Mouse (Mus musculus): ENCODE measurements at regions not wholly inside any gene's neighbourhood (a gene's known extent, or its start where the extent isn't known, plus 50 kb on each side); places are given as distances from the start of the nearest gene placed in this dataset.

DNA sequence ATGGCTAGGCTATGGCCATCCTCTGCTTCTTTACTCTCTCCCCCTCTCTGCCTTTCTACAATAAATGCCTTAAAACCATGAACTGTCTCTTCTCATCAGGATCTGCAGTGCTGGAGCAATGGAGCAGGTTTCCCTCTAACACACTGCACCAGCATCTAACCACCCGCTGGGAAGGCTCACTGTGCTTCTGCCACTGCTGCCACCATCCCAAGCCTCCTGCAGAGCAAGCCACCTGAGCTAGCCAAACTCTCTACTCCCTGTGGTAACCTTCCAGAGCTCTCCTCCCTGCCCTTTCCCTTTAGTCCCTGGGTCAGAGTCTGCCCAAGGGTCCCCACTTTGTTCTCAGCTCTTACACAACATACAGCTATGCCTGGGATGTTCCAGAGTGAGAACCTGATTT, 107.3 kb upstream of the 4933402E13Rik start:
- H3K4me1 ChIP-seq (ENCODE audit: control insufficient read depth, insufficient read depth, low read length): no peaks in the 10 kb centered on the region
- TF ChIP-seq POLR2A (IDR thresholded peaks at IDR 0.05; ENCODE audit: insufficient read depth, low read depth, low read length) (no peak), EP300 (IDR thresholded peaks at IDR 0.05; ENCODE audit: insufficient read depth, low read depth, low read length) (no peak), CTCF (IDR thresholded peaks at IDR 0.05) (no peak)
- H3K36me3 ChIP-seq (ENCODE audit: control insufficient read depth, insufficient read depth, low read length): no peaks in the 10 kb centered on the region
- no peaks in the 10 kb centered on the region for H3K79me2 ChIP-seq (replicated peaks; ENCODE audit: control insufficient read depth, insufficient read depth, low read length)
- H3K27me3 ChIP-seq (ENCODE audit: control insufficient read depth, insufficient read depth, low read length): no peaks in the 10 kb centered on the region
- no peak overlapping the region for H3K4me3 ChIP-seq
- 35% methylated on average over 1 of the region's 1 CpGs for WGBS
- no peak overlapping the region for H3K27ac ChIP-seq
- no peak overlapping the region for H3K9ac ChIP-seq (ENCODE audit: low read depth, low read length)
- intact Hi-C loops (cut with DNase I): no loop called here
- DNase-seq: no peak

DNA sequence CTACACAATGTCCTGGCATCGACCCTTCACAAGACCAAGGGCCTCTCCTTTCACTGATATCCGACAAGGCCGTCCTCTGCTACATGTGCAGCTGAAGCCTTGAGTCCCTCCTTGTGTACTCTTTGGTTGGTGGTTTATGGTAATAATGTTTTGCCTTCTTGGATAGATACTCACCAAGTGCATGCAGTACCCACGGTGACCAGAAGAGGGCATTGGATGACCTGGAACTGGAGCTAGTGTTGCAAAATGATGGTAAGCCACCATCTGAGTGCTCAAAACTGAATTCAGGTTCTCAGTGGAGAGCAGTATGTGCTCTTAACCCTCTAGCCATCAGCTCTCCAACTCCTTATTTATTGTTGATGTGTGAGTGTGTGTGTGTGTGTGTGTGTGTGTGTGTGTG, 103.2 kb upstream of the 4933402E13Rik start:
- H3K27me3 ChIP-seq (ENCODE audit: control insufficient read depth, insufficient read depth, low read length): no peaks in the 10 kb centered on the region
- H3K79me2 ChIP-seq (replicated peaks; ENCODE audit: control insufficient read depth, insufficient read depth, low read length): no peaks in the 10 kb centered on the region
- H3K9ac ChIP-seq (ENCODE audit: low read depth, low read length): no peak overlapping the region
- intact Hi-C loops (cut with DNase I): no loop called here
- no peaks in the 10 kb centered on the region for H3K36me3 ChIP-seq (ENCODE audit: control insufficient read depth, insufficient read depth, low read length)
- no peak overlapping the region for H3K27ac ChIP-seq
- WGBS: 72% methylated on average over 4 of the region's 4 CpGs
- DNase-seq: no peak
- H3K4me1 ChIP-seq (ENCODE audit: control insufficient read depth, insufficient read depth, low read length): no peaks in the 10 kb centered on the region
- no peak overlapping the region for H3K4me3 ChIP-seq
- TF ChIP-seq POLR2A (IDR thresholded peaks at IDR 0.05; ENCODE audit: insufficient read depth, low read depth, low read length) (no peak), CTCF (IDR thresholded peaks at IDR 0.05) (peak; percentile 41), EP300 (IDR thresholded peaks at IDR 0.05; ENCODE audit: insufficient read depth, low read depth, low read length) (no peak)

All from heart, adult 2 months (tissue).